Mouse (Mus musculus): Measurements from ENCODE around the gene Noc2l.

The Noc2l gene

DNA sequence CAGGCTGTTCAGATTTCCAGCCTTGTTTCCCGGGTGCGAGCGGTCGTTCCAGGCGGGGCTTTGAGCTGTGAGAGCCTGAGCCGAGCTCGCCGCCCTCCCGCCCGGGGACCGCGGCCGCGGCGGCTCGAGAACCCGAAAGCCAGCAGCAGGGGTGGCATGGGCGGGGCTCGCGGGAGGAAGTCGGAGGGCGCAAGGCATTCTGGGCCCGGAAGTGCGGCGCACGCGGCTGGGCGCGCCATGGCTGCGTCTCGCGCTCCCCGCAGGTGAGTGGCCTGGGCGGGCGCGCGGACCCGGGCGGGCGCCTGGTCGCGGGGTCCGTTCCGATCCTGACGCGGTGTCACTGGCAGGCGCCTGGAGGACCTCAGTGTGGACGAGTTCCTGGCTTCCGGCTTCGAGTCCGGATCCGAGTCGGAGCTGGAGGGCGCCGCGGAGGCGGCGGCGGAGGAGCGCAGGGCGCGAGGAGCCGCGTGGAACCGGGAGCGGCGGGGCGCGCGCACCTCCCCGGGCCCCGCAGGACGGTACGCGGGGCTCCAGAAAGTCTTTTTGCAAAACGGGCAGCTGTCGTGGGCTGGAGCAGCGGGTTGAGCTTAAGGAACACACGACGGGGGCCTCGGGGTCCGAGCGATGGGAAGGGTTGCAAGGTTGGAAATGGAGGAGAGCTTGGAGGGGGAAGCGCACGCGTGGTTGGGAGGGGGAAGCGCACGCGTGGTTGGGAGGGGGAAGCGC, at the start of gene Noc2l:
TSS of gene Noc2l (plus strand) at position 203 of the 726 bp plus-strand sequence.
- peak; percentile 92 to 95 for DNase-seq (ENCODE audit: inconsistent age in 2 of 2, low spot score in 1 of 2)

- DNase-seq (ENCODE audit: inconsistent age in 2 of 2, low spot score in 1 of 2): no peak
These were observed 47.5 kb upstream of the Noc2l start for GRCm38 (mm10) chr4:156188162-156188810.

DNA sequence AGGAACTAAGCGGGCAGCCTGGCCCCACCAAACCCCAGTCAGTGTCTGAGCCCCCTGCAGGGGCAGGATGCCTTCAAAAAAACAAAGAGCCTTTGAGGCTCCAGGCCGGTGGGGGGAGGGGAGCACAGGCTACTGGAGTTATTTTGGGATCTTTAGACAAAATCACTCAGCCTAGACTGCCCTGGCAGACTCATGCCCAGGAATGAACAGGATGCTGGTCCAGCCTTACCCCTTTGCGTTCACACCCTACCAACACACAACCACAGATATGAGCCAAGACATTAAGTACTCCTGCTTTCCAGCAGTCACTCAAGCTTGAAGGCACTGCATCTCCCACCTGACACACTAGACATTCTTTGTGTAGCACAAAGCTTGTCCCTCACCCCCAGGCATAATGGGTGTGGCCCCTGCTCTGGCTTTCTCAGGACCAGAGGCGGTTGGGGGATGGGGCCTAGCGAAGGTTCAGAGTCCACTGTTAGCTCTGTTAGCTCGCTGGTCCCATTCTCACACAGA, 46.9 kb upstream of the Noc2l start:
- DNase-seq (ENCODE audit: inconsistent age in 2 of 2, low spot score in 1 of 2): no peak

GRCm38 (mm10) chr4:156192421-156193199, 43.2 kb upstream of the Noc2l start:
- no peak for DNase-seq (ENCODE audit: inconsistent age in 2 of 2, low spot score in 1 of 2)

DNA sequence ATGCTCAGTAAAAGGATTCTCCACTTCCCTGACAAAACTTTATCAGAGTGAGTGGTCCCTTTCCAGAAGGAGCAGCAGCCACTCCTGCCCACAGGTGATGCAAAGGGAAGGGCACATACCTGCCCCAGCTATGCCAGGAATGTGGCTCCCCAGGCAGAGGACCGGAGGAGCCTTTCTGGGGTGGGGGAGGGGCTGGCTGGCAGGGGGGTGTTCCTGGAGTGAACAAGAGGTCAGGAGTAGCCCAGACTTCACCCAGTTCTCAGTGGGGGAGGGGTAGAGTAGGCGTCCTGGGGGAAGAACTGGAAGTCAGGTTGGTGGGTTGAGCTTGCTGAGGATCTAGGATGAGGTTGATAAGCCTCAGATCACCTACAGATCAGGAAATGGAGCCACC, 42.6 kb upstream of the Noc2l start:
- DNase-seq (ENCODE audit: inconsistent age in 2 of 2, low spot score in 1 of 2): no peak

DNA sequence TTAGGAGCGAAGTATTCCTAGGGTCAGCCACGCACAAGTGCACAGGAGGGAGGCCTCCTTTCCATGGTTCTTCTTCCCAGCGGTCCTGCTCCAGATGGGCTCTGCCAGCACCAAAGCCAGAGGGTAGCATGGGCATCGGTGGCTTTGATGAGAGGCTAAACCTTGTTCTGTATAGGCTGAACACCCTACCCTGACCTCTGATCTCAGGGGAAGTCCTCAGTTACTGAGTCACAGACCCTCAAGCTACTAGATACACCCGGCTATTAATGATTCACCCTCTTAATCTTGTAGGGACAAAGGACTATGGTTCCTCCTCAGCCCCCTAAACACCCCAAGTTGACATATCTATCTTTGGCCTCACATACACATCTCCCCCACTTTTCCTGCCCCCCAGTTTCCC, 41.9 kb upstream of the Noc2l start:
- DNase-seq (ENCODE audit: inconsistent age in 2 of 2, low spot score in 1 of 2): no peak

DNA sequence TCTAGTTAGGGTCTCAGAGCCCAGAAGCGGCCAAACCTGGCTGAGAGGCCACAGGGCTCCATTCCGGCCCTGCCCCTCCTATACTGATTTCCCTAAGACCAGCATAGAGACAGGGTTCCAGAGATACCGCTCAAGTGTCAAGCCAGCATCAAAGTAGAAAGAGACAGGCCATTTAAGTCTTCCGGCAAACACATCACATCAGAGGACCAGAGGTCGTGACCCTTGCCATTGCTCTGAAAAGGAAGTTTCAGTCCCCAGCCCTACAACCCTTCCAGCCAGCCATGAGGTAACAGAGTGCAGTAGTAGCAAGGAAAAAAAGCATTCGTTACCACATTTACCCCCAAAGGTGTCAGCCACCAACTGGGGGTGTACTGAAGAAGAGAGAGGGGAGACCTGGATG, 41.5 kb upstream of the Noc2l start:
- no peak for DNase-seq (ENCODE audit: inconsistent age in 2 of 2, low spot score in 1 of 2)

- DNase-seq (ENCODE audit: inconsistent age in 2 of 2, low spot score in 1 of 2): peak; percentile 60 to 67
These were observed 39.6 kb upstream of the Noc2l start for GRCm38 (mm10) chr4:156195927-156196870.

DNA sequence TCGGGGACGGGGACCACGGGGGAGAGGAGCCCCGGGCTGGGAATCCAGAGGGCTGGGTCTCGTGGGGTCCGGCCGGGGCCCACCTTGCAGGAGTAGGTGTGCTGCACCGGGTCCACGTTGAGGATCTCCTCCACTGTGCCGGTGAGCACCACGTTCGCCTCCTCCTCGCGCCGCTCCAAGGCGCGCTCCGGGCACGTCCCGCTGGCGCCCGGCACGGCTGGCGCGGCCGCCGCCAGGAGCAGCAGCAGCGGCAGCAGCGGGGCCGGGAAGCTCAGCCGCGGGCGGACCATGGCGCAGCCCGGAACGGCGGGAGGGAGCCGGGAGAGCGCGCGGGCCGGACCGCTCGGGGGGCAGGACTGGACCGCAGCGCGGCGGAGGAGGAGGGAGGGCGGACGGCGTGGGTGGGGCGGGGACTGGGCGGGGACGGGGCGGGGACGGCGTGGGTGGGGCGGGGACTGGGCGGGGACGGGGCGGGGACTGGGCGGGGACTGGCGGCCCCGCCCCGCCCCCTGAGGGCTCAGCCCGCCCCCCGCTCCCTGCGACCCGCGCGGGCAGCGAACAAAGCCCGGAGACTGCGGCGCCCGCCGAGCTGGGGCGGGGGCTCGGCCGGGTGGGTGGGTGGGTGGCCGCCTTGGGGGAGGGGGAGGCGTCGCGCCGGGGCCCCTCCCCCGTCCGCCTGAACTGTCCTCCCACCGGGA, 38.5 kb upstream of the Noc2l start, which contains the start of gene Agrn:
TSS of gene Agrn (minus strand) at position 358 of the 698 bp plus-strand sequence.
- peak; percentile 83 to 88 for DNase-seq (ENCODE audit: inconsistent age in 2 of 2, low spot score in 1 of 2)

GRCm38 (mm10) chr4:156197829-156198205, 38.0 kb upstream of the Noc2l start:
- peak; percentile 94 to 97 for DNase-seq (ENCODE audit: inconsistent age in 2 of 2, low spot score in 1 of 2)

DNA sequence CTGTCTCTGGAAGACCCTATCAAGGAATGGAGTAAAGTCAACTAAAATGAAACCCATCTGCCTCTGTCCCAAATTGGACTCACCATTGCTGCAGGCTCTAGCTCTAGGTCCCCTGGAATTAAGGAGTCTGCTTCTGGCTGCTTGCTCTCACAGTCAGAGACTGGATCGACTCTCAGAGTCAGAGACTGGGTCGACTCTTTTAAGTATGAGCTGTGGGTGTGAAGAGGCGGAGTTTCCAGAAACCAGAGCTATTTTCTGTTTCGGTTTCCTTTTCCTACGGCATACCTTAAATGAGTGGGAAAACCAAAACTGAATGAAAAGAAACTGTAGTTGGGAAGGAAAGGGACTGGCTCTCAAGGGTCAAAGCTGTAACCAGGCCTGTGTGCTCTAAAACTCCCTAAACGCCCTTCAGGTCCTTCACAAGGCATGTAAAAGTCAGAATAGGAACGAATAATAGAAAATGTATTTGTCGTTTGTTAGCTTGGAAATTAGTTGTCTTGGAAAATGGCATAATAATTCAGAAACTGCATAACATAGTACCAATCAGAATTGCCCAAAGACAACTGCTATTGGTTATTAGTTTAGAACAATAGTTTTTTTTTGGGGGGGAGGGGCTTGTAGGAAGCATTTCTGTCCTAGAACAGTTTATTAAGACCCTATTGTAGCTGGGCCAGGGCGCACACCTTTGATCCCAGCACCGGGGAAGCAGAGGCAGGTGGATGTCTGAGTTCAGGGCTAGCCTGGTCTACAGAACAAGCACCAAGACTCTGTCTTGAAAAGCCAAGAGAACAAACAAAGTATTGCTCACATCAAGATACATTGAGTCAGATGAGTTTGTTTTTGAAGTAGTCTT, 35.0 kb upstream of the Noc2l start, which contains the start of gene Isg15:
TSS of gene Isg15 (minus strand) at position 196 of the 853 bp plus-strand sequence.
- peak in 1 of 2 experiments; percentile 76 for DNase-seq (ENCODE audit: inconsistent age in 2 of 2, low spot score in 1 of 2)

DNA sequence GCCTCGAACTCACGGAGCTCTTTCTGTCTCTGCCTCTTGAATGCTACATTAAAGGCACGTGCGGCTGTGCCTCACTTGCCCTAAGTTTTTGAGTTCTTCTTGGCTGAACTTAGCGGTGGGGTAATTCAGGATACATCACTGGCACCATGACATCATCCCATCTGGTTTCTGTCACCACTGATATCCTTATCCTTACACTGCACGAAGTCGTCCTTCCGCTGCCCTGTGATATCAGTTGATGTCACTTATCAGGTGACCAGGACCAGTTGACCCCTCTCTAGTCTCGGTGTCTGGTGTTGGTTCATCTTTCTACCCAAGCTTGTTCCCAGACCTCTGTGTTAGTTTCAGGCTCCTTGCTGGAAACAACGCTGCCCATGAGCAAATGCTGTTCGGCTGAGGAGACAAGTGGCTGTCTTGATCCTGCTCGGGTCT, 33.3 kb upstream of the Noc2l start:
- peak in 1 of 2 experiments; percentile 53 for DNase-seq (ENCODE audit: inconsistent age in 2 of 2, low spot score in 1 of 2)

- DNase-seq (ENCODE audit: inconsistent age in 2 of 2, low spot score in 1 of 2): peak; percentile 81 to 84
These were observed 32.8 kb upstream of the Noc2l start, which contains the start of gene AW011738 for GRCm38 (mm10) chr4:156203001-156203412. TSS of gene AW011738 (plus strand) at chr4:156203304.

DNA sequence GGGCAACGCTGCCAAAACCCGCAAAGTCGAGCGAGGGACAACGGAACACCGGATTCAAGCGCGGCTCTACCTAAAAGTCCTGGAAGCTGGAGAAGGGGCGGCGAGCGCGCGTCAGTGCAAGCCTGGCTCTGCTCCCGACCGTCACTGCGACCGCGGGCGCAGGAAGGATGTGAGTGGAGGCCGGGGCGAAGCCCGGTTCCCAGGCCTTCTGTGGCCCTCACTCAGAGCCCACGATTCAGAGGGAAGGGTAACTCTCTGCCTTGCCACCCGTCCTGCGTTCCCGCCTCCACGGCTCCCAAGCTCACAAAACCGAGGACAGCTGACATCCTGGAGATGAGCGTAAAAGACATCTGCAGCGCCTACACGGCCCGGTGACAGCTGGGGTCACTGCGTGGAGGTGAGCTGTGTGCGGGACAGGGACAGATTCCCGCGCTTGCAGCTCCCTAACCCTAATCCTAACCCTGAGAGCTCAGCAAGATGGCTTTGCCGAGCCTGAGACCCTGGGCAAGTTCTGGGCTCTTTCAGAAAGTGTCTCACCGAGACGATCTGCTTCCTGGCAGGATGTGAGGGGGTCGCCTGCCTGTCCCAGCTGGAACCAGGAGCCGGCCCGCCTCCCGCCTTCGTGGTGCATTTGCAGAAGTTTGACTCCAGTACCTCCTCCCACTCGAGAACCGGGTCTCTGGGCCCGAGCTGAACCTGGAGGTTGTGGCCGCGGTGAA, 32.2 kb upstream of the Noc2l start:
- peak; percentile 34 to 72 for DNase-seq (ENCODE audit: inconsistent age in 2 of 2, low spot score in 1 of 2)

DNA sequence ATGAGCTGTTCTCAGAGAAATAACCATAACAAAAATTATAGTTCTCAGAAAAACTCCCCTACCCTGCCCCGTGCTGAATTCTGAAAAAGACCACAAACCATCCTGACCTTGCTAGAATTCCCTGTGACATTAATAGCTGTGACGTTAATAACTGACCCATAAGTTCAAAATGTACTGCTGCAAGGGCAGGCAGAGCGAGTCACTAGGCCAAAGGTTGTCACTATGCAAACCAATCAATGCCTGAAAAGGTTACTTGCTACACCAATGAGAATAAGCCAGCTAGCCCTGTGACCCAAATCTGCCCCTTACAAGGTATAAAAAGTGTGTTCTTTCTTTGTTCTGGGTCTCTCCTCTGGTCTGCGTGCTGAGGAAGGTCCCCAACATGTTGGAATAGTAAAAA, 26.9 kb upstream of the Noc2l start:
- DNase-seq (ENCODE audit: inconsistent age in 2 of 2, low spot score in 1 of 2): no peak

GRCm38 (mm10) chr4:156209963-156210635, 25.7 kb upstream of the Noc2l start:
- no peak for DNase-seq (ENCODE audit: inconsistent age in 2 of 2, low spot score in 1 of 2)

DNA sequence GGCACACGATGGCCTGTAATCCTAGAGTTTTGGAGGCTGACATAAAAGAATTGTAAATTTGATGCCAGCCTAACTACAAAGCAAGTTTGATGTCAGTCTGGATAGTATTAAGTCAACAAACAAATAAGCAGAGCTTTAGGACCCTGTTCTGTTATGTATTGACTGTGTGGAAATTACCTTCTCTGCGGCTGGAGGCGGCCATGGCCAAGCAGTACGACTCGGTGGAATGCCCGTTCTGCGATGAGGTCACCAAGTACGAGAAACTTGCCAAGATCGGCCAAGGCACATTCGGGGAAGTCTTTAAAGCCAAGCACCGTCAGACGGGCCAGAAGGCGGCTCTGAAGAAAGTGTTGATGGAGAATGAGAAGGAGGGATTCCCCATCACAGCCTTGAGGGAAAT, 22.7 kb upstream of the Noc2l start:
- DNase-seq (ENCODE audit: inconsistent age in 2 of 2, low spot score in 1 of 2): no peak

All from adrenal gland, adult (tissue).